Mouse (Mus musculus) 3T3-L1 (cell line): ENCODE measurements at regions not wholly inside any gene's neighbourhood (a gene's known extent, or its start where the extent isn't known, plus 50 kb on each side); places are given as distances from the start of the nearest gene placed in this dataset.

ENCODE experiments used
- DNase-seq: peaks from one replicate; pipeline ENCODE4 v3.0.0-alpha.2; 2015; ENCODE audit warnings: low read depth, low spot score

DNA sequence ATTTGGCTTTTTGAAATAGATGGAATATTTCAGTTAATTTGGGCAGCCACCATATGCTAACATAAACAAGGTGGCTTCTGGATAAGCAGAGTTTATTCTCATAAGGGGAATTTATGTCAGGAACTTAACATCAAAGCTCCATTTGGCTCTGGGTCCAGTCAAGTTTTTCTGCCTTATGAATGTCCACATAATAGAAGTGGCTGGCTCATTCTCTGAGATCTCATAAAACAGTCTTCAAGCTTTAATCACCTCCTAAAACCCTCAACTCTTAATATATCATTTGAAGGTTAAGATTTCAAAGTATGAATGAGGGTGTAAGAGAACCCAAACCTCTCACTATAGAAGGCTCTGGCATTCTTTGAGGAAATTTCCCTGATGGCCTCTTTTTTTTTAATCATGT lies 1361.0 kb downstream of the Efna5 start:
- DNase-seq, result peak; percentile 37

DNA sequence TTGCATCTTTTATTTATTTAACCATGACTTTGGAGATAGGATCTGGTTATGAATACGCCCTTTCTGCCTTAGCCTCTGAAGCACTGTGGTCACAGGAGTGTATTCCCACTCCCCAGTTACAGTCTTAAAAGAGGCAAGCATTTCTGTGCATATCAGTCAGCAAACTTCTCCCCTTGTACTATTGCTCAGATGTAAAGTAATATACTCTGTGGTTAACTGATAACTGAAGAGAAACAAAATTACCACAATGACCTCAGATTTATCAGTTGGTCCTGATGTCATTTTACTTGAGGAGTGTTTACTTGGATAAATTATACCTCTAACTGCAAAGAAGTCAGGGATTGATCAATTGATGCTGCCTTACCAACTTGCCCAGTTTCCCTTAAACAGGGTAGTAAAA lies 1366.1 kb downstream of the Efna5 start:
- no peak for DNase-seq

DNA sequence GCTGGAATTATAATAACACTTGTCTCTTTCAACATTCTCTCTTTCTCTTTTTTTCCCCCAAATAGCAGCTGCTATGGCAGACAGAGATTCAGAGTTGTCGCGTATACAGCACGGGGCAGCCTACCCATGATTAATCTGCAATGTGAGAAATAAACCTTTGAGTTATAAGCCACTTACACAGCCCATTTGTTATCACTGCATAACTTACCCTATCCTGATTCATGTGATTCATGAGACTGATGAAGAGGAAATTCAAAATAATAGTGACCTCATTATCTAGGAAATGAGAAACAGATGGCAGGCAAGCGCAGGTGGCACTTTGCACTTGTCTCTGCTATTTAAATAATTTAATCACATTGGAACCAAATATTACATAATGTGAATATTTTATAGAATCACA lies 1367.7 kb downstream of the Efna5 start:
- no peak for DNase-seq

DNA sequence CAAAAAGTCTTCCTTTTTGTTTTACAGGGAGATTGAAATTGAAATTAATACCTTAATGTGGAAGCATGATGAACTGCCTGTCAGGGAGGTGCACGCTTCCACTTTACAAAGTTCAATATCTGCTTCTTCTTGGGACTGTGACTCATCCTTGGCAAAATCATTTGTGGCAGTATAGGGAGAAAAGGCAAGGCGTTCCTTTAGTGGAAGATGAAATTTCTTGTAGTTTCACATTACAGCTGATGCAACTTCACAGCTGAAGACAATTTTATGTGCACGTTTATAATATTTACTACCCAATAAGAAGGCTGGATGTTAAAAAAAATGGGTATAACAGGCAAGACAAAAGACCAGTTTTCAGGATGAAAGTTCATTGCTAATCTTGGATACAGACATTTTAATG lies 1385.9 kb downstream of the Efna5 start:
- DNase-seq, result peak; percentile 85

DNA sequence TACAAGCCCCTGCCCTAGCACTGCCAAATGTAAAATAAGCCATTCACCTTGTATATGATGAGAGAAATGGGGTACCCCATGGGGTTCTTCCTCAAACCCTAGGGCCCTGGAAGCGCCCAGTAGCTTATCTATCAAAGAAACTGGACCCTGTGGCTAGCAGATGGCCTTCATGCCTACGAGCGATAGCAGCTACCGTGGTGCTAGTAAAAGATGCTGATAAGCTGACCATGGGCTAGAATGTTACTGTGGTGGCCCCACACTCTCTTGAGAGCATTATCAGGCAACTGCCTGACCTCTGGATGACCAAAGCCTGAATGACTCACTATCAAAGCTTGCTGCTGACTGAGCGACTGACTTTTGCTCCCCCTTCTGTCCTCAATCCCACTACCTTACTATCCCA lies 1403.7 kb downstream of the Efna5 start:
- no peak for DNase-seq

DNA sequence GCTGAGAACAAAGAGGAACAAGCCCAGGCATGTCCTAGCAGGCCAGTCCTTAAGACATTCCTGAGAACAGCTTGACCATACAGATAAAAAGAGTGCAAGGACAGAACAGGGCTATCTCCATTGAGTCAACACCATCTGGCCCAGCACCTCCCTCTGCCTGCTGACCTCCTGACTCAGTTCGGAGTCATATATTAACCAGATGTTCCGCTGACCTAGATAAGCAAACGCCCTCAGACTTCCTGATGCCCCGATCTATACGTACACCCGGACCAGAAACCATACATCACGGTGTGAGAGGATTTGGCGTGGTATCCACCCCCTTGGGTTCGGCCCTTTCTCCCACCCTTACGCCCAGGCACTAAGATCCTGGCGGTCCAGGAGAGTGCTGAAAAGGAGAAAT lies 1406.7 kb downstream of the Efna5 start:
- peak; percentile 24 for DNase-seq

DNA sequence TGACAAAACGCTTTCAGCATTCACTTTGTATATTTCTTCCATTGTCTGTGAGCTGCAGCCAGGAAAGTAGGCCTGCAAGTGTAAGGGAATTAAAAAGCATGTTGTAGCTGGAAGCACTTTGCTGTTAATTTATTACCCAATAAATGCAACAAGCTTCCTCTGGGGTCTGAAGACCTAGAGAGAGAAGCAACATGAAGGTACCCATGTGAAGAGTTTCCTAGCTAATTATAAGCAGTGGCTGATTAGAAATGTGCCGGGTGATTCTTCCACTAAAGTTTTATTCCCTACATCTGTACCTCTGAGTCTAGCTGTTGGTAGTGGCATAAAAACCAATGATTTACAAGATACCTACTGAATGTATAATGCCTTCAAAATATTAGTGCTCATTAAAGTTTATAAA lies 1428.2 kb downstream of the Efna5 start:
- DNase-seq, result no peak

DNA sequence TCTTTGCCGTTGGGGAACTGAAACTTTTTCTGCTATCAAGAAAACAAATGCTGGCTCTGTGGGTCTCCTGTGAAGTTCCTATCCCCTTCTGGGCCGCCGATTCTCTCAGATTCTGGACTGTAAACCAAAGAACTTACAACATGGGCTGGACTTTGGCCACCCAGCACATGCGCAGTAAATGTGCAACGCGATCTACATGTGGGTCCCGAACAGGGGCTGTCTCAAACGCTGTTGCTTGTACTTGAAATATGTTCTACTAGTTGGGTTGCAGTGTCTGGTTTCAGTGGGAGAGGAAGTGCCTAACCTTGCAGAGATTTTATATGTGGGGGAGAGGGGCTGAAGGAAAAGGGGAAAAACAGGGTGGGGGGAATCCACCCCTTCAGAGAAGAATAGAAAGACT lies 1454.3 kb downstream of the Efna5 start:
- no peak for DNase-seq
